Mouse (Mus musculus) CH12.LX (cell line): ENCODE results near the gene Asphd2.

ENCODE experiments used
- CTCF ChIP-seq, 2 experiments: IDR thresholded peaks in 1 of 2; conservative IDR thresholded peaks in 1 of 2; 2 replicates each; pipeline ENCODE4 v1.5.1; 2011 to 2012; ENCODE audit warnings: low read depth in 2 of 2, low read length in 2 of 2, improper control_type of control experiment in 1 of 2, inconsistent platforms in 1 of 2, mild to moderate bottlenecking in 1 of 2, moderate library complexity in 1 of 2
- EP300 ChIP-seq: IDR thresholded peaks from 2 replicates; pipeline ENCODE4 v1.6.1; 2011; ENCODE audit warnings: low read length, improper control_type of control experiment
- MAFK ChIP-seq: IDR thresholded peaks from 2 replicates; pipeline ENCODE4 v1.6.1; 2011; ENCODE audit warnings: low read length, improper control_type of control experiment; ENCODE audit not compliant: insufficient replicate concordance
- MAX ChIP-seq: IDR thresholded peaks from 2 replicates; pipeline ENCODE4 v1.6.1; 2011; ENCODE audit warnings: low read length, improper control_type of control experiment
- MAZ ChIP-seq: IDR thresholded peaks from 2 replicates; pipeline ENCODE4 v1.6.1; 2012; ENCODE audit warnings: low read depth, mild to moderate bottlenecking, inconsistent platforms, low read length, improper control_type of control experiment, moderate library complexity
- MEF2A ChIP-seq: IDR thresholded peaks from 2 replicates; pipeline ENCODE4 v1.6.1; 2014; ENCODE audit warnings: low read depth, mild to moderate bottlenecking, inconsistent platforms, low read length, improper control_type of control experiment, borderline replicate concordance
- NELFE ChIP-seq: IDR thresholded peaks from 2 replicates; pipeline ENCODE4 v1.6.1; 2011; ENCODE audit warnings: low read depth, low read length, improper control_type of control experiment
- POLR2A ChIP-seq: IDR thresholded peaks from 2 replicates; pipeline ENCODE4 v1.6.1; 2011; ENCODE audit warnings: low read depth, mild to moderate bottlenecking, improper control_type of control experiment, low read length
- POLR2AphosphoS2 ChIP-seq: IDR thresholded peaks from 2 replicates; pipeline ENCODE4 v1.6.1; 2011; ENCODE audit warnings: low read depth, low read length, improper control_type of control experiment
- RCOR1 ChIP-seq: conservative IDR thresholded peaks from 2 replicates; pipeline ENCODE4 v1.6.1; 2012; ENCODE audit warnings: low read depth, mild to moderate bottlenecking, inconsistent platforms, low read length, improper control_type of control experiment
- SMC3 ChIP-seq: IDR thresholded peaks from 2 replicates; pipeline ENCODE4 v1.6.1; 2011; ENCODE audit warnings: low read depth, low read length, improper control_type of control experiment
- TBP ChIP-seq: conservative IDR thresholded peaks from 2 replicates; pipeline ENCODE4 v1.6.1; 2011; ENCODE audit warnings: low read depth, low read length, improper control_type of control experiment
- USF1 ChIP-seq: IDR thresholded peaks from 2 replicates; pipeline ENCODE4 v1.6.1; 2014; ENCODE audit warnings: low read depth, mild to moderate bottlenecking, inconsistent platforms, low read length, improper control_type of control experiment
- ZNF384 ChIP-seq: IDR thresholded peaks from 2 replicates; pipeline ENCODE4 v1.6.1; 2012; ENCODE audit warnings: low read depth, low read length, improper control_type of control experiment, inconsistent platforms

GRCm38 (mm10) chr5:112368666-112369065 lies 26.0 kb downstream of the Asphd2 start:
- no peak for TF ChIP-seq CTCF (conservative IDR thresholded peaks at IDR 0.05 in 1 of 2, IDR thresholded peaks at IDR 0.05 in 1 of 2; ENCODE audit: low read depth in 2 of 2, low read length in 2 of 2)
- TF ChIP-seq POLR2A: no peak
- TF ChIP-seq MAFK: no peak
- no peak for TF ChIP-seq TBP
- TF ChIP-seq ZNF384: no peak
- TF ChIP-seq MAX: no peak
- no peak for TF ChIP-seq USF1
- no peak for TF ChIP-seq EP300
- TF ChIP-seq POLR2AphosphoS2: no peak
- TF ChIP-seq RCOR1: no peak
- no peak for TF ChIP-seq NELFE
- no peak for TF ChIP-seq MAZ
- no peak for TF ChIP-seq MEF2A
- no peak for TF ChIP-seq SMC3
